Mouse (Mus musculus) embryonic fibroblast, embryonic 13.5 days (primary cell): ENCODE data around the gene 1700013F07Rik. TPM values are rescaled to one million over a fixed set of nuclear protein-coding genes. Genes with fewer than 3 reads are reported as not detected.

Experiments used
- H3K27ac ChIP-seq: 2 replicates; pipeline ENCODE4 v1.5.1; 2012; ENCODE audit warnings: low read length, control low read depth, inconsistent platforms; ENCODE audit not compliant: insufficient read depth
- H3K4me1 ChIP-seq: 2 replicates; pipeline ENCODE4 v1.6.1; 2011; ENCODE audit warnings: low read length; ENCODE audit not compliant: control insufficient read depth, insufficient read depth
- H3K4me3 ChIP-seq: 2 replicates; pipeline ENCODE4 v1.5.1; 2011; ENCODE audit warnings: mild to moderate bottlenecking, control low read depth, low read length; ENCODE audit not compliant: insufficient read depth
- CTCF ChIP-seq: IDR thresholded peaks from 2 replicates; pipeline ENCODE4 v1.5.1; 2011; ENCODE audit warnings: mild to moderate bottlenecking, control low read depth, low read length, moderate library complexity, borderline replicate concordance; ENCODE audit not compliant: insufficient read depth
- POLR2A ChIP-seq: IDR thresholded peaks from 2 replicates; pipeline ENCODE4 v1.6.1; 2011; ENCODE audit warnings: low read depth, mild to moderate bottlenecking, control low read depth, low read length, moderate library complexity
- polyA plus RNA-seq: library from polyadenylated mRNA; stranded (reverse); fragments of >200 nt; gene quantifications from 2 replicates; pipeline ENCODE4 v1.2.4, GENCODE M21; 2011; ENCODE audit warnings: low read depth; ENCODE audit not compliant: missing spikeins, insufficient read length

The 1700013F07Rik gene
- polyA plus RNA-seq, 1 experiment: not detected

DNA sequence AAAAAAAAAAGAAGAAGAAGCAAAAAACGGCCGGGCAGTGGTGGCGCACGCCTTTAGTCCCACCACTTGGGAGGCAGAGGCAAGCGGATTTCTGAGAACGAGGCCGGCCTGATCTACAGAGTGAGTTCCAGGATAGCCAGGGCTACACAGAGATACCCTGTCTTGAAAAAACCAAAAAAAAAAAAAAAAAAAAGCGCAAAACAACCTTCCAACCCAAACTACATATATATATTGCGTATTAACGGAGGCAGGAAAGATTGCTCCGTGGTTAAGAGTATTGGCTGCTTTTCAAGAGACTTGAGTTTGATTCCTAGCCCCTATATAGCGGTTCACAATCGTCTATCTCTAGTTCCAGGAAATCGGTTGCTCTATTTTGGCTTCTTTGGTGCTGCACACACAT, 36.9 kb downstream of the 1700013F07Rik start:
- TF ChIP-seq POLR2A (no peak), CTCF (no peak)
- no peak overlapping the region for H3K4me3 ChIP-seq
- no peak overlapping the region for H3K27ac ChIP-seq

DNA sequence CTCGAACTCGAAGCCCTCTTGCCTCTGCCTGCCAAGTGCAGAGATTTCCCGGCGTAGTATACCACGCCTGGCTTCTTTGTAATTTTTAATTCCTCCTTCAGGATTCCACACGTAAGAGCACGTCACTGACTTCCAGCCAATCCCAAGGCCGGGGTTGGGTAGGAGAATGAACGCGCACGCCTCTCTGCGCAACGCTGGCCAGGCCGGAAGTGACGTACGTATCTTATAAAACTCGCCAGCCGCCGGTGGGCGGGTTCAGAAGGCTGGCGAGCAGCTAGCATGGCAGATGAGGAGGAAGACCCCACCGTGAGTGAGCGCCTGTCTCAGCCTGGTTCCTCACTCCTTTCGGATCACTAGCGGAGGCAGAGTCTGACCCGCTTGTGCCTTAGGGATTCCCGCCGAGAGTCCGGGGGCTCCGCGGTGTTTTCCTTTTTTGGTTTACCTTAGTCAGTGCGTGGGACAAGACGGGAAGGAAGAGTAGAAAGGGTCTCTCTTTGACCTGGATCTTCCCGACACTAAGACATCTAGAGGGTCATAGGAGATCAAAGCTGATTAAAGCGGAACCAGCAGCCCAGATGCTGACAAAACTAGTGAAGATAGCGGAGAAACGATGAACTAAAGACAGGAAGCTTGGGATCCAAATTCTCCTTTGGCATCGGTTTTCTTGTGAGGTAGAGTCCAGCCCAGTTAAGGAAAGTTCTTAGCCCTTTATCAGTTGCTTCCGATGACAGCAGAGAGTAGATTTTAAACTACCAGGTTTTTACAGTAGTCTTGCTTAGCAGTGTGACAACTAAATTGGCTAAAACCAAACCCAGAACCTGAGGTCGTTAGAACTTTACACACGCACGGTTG, 37.7 kb downstream of the 1700013F07Rik start, which contains the start of gene Taf13:
Gene Taf13 (plus strand): TSS at position 256 of the 852 bp plus-strand sequence.
- H3K4me3 ChIP-seq: peak within 1 kb of the TSS; percentile 97
- peaks cover 3% of the 10 kb centered on the region; the same call in 1 of the 2 replicates for H3K4me1 ChIP-seq
- TF ChIP-seq POLR2A: peak; percentile 100
- TF ChIP-seq CTCF: no peak
- H3K27ac ChIP-seq: peak within 1 kb of the TSS; percentile 29; the same call in 1 of the 2 replicates

More for the DNA sequence above, 36.9 kb downstream of the 1700013F07Rik start:
- H3K4me1 ChIP-seq: peaks cover 3% of the 10 kb centered on the region; the same call in 1 of the 2 replicates

DNA sequence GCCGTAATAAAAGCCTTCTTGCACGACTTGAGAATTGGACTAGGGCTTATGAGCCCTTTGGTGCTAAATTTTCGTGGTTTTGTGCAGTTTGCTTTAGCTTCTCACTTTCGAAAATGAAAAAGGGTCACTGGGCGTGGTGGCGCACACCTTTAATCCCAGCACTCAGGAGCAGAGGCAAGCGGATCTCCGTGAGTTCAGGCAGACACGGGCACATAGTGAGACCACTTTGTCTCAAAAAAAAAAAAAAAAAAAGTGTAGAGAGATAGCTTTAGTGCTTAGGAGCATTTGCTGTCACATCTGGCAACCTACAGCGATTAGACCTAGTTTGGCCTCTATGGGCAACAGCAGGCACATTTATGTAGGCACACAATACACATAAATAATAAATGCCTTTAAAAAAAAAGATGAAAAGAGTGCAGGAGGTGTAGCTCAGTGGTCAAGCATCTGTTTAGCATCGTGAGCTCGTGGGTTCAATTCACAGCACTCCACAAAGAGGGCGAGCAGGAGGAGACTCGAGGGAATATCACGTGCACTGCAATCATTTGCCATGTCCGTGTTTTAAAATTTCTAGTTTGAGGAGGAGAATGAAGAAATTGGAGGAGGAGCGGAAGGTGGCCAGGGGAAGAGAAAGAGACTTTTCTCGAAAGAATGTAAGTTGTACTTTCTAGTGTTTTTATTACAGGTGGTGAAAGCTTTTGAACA, 38.5 kb downstream of the 1700013F07Rik start:
- H3K27ac ChIP-seq: peak overlapping the region; percentile 29; the same call in 1 of the 2 replicates
- TF ChIP-seq CTCF: no peak
- no peak for TF ChIP-seq POLR2A
- peak overlapping the region; percentile 97 for H3K4me3 ChIP-seq
- peaks cover 3% of the 10 kb centered on the region; the same call in 1 of the 2 replicates for H3K4me1 ChIP-seq

DNA sequence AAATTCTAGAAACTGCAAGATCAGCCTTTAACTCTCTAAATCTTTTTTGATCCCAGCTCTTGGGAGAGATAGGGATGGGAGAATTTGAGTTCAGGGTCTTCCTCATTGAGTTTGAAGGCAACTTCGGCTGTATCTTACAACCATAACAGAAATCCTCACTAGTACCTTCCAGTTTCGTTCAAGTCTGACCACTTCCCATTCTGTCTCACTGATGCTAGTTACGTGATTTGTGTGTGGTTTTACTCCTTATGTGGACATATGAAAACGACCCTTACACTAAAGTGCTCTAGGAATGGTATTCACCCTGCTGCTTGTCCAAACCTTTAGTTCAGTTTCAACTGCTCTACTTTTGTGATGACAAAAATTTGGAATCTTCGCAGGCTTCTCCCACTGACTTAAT, 40.1 kb downstream of the 1700013F07Rik start:
- Histone ChIP-seq H3K4me1 (peaks cover 3% of the 10 kb centered on the region; the same call in 1 of the 2 replicates), H3K4me3 (no peak overlapping the region), H3K27ac (no peak overlapping the region)
- TF ChIP-seq CTCF (no peak), POLR2A (no peak)

DNA sequence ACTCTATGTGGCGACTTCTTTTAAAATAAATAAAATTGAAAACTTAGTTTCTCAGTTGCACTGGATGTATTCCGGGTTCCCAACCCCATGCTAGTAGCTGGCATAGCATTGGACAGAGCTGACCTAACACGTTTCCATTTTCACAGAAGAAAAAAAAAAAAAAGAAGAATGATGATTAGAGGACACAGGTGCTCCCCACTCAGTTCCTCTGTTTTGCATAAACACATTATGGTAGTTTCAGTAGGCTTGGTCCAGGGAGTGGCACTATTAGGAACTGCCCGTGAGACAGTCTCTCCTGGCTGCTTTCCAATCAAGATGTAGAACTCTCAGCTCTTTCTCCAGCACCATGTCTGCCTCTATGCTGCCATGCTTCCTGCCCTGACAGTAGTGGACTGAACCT, 50.6 kb downstream of the 1700013F07Rik start:
- TF ChIP-seq POLR2A (no peak), CTCF (no peak)
- Histone ChIP-seq H3K4me1 (no peaks in the 10 kb centered on the region), H3K4me3 (no peak overlapping the region), H3K27ac (no peak overlapping the region)

DNA sequence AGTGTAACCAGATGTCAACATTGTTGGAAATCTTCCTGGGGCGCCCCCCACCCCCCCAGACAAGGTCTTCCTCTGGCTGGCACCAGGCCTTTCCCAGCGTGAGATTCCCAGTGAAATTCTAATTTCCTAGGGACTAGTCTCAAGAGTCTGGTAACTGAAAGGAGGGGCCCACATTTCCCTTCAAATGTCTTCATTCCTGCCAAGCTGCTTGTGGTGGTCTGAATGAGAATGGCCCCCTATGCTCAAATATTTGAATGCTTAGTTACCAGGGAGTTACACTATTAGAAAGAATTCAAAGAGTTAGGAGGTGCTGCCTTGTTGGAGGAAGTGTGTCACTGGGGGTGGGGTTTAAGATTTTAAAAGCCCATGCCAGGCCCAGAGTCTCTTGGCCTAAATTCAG, 54.5 kb downstream of the 1700013F07Rik start:
- Histone ChIP-seq H3K27ac (no peak overlapping the region), H3K4me3 (no peak overlapping the region), H3K4me1 (no peaks in the 10 kb centered on the region)
- TF ChIP-seq POLR2A (no peak), CTCF (no peak)

DNA sequence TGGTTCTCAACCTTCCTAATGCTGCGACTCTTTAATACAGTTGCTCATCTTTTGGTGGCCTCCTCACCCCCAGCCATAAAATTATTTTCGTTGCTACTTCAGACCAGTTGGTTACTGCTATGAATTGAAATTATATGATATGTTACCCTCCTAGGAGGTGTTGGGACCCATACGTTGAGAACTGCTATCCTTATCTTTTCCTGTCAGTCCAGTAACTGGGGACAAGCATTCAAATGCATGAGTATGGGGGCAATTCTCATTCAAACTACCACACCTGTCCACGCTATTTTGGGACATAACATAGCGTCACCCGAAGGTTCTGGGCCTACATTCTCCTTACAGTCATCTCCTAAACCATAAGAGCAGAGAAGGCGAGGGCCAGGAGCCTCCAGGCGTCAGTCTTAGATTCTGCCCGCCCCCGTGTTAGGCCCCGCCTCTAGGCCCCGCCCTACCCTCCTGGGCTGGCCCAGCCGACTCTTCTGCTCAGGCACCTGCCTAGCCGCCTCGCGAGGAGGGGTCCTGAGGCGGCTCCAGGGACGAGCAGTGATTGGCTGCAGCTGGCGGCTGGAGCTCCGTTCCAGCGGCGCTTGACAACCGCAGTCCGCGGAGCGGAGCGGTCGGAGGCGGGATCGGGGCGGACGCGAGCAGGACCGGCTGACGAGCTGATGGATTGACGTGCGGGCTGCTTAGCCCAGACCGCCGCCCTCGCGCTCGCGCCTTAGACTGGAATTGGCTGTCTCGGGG, 57.0 kb downstream of the 1700013F07Rik start, which contains the start of gene Wdr47:
Gene Wdr47 (plus strand): TSS at position 494 of the 744 bp plus-strand sequence.
- H3K4me1 ChIP-seq: no peaks in the 10 kb centered on the region
- peak within 1 kb of the TSS; percentile 82 for H3K4me3 ChIP-seq
- no peak within 1 kb of the TSS for H3K27ac ChIP-seq
- TF ChIP-seq POLR2A (peak; percentile 76), CTCF (no peak)

DNA sequence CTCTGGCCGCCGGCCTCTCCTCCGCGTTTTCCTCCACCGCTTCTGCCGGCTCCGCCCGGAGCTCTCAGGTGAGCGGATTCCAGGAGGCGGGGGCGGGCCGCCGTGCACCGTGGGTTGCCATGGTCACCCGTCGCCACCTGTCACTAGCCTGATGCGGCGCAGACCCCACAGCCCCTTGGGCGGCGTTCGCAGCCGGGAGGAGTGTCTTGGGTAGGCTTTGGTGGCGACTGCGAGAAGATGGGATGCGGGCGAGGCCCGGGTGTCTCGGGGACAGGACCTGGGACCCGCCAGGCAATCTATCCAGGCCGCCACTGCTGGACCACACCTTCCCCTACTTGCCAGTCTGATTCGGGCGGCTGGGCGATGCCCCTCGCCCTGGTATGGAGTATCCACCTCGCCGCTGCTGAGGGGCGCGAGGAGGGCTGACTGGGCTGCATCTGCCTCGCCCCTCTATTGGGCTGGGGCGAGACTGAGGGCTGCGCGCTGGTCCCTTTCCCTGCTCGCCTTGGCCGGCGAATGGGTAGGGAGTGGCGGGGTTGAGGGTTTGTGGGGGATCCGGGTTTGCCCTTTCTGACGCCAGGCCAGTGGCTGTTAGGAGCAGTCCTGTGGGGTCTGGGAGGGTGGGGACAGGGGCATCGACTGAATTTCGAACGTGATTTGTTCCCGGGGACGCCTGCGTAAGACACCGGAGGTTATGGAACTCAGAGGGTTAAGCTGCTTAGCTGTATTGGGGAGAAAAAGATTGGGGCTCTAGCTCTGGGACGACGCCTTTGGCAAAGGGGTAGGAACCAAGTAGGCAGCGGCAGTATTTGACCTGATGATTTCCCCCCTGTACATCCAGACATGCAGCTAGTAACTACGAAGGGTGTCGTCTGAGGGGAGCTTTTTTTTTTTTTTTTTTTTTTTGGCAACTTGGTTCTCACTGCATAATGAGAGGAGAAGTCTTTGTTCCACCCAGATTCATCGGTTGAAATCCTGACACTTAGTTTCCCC, 57.9 kb downstream of the 1700013F07Rik start:
- TF ChIP-seq CTCF: no peak
- no peak for TF ChIP-seq POLR2A
- H3K4me3 ChIP-seq: peak overlapping the region; percentile 82
- H3K27ac ChIP-seq: no peak overlapping the region
- H3K4me1 ChIP-seq: no peaks in the 10 kb centered on the region

Other genes starting within 250 kb of the 1700013F07Rik start
- not detected in 2 replicates for gene Mybphl, start 169.2 kb upstream of the 1700013F07Rik start, polyA plus RNA-seq
- 149 and 152 TPM in 2 replicates for gene Psrc1, start 150.3 kb upstream of the 1700013F07Rik start, polyA plus RNA-seq
- gene Celsr2, start 118.6 kb upstream of the 1700013F07Rik start, polyA plus RNA-seq: 1.8 and 1.9 TPM in 2 replicates
- 346 and 376 TPM in 2 replicates for gene Sars, start 88.9 kb upstream of the 1700013F07Rik start, polyA plus RNA-seq
- not detected in 2 replicates for gene 5330417C22Rik, start 2.4 kb downstream of the 1700013F07Rik start, polyA plus RNA-seq
- gene Tmem167b, start 28.3 kb downstream of the 1700013F07Rik start, polyA plus RNA-seq: 63.4 and 72.1 TPM in 2 replicates
- 33.9 and 37.0 TPM in 2 replicates for gene Taf13, start 37.5 kb downstream of the 1700013F07Rik start, polyA plus RNA-seq
- gene Wdr47, start 57.1 kb downstream of the 1700013F07Rik start, polyA plus RNA-seq: 17.9 and 18.2 TPM in 2 replicates
- 32.7 and 37.9 TPM in 2 replicates for gene Clcc1, start 119.8 kb downstream of the 1700013F07Rik start, polyA plus RNA-seq
- gene Gpsm2, start 188.2 kb downstream of the 1700013F07Rik start, polyA plus RNA-seq: 26.8 and 56.0 TPM in 2 replicates
- gene Aknad1, start 205.5 kb downstream of the 1700013F07Rik start, polyA plus RNA-seq: 0.18 and 0.79 TPM in 2 replicates